18 mouse cellular contexts compared by ENCODE assay signal in genomic region chr3:34756632-34757031, GRCm38 (mm10).
DNase-seq lines count a peak whose midpoint lies in the region.
"Had no signal": no experiment of that assay in that cellular context is flagged by ENCODE, and none has a peak within 500 bp of the region (broad histone marks: within the 10 kb centered on the region; RNA-seq: fewer than 3 reads in every experiment).

No protein-coding gene starts in this region.

- DNase-seq in testis, postnatal 14 days (ENCODE audit: low spot score): peak; percentile 26
- no peak for DNase-seq in testis, postnatal 10 days (ENCODE audit: low spot score)
- DNase-seq in ES-CJ7 (ENCODE audit: low read depth, low spot score) (peak; percentile 98), R1 (ENCODE audit: low read depth, low spot score) (peak; percentile 94)
- DNase-seq in heart, adult 11 months: no peak
- no peak for DNase-seq in urinary bladder, adult 18-20 months (ENCODE audit: low spot score in 2 of 2)
- no peak for DNase-seq in adrenal gland, adult (ENCODE audit: inconsistent age in 2 of 2, low spot score in 1 of 2)
- DNase-seq: adrenal gland, adult 2 months; adrenal gland, postnatal 10 days; adrenal gland, postnatal 25 days; B cell, adult 2 months; cerebellum, adult 11 months; cerebellum, adult 18-20 months; cerebellum, adult 8-10 months; cerebellum, adult 9-11 months; cerebellum, postnatal 14 days; cerebellum, postnatal 36 days; embryo, embryonic 11 days had no signal

Comparison
In these comparisons a context has a peak if more than half of its experiments do, and no peak if none do; other contexts are left out.
1. DNase-seq: peak in testis, postnatal 14 days (single experiment), ES-CJ7 (single experiment) and R1 (single experiment); none in testis, postnatal 10 days (single experiment), heart, adult 11 months (single experiment), urinary bladder, adult 18-20 months (0 of 2) and adrenal gland, adult (0 of 2).